Mouse (Mus musculus) stomach, embryonic 14.5 days (tissue): ENCODE measurements at regions not wholly inside any gene's neighbourhood (a gene's known extent, or its start where the extent isn't known, plus 50 kb on each side); places are given as distances from the start of the nearest gene placed in this dataset.

Experiments used
- ATAC-seq: fragments of 200-750 bp; cut with Nextera tagmentation; 2 replicates; pipeline ENCODE4 v1.8.0; 2017; ENCODE audit warnings: low read depth, moderate TSS enrichment; ENCODE audit not compliant: insufficient number of reproducible peaks, insufficient read depth, low FRiP score
- H3K27ac ChIP-seq: fragments of 300-500 bp; sonication (generic); 2 replicates; pipeline ENCODE4 v1.5.1; 2014; ENCODE audit warnings: mild to moderate bottlenecking, low read length, moderate library complexity, mixed read lengths
- H3K27me3 ChIP-seq: fragments of 300-500 bp; sonication (generic); 2 replicates; pipeline ENCODE4 v1.6.1; 2014; ENCODE audit warnings: low read length, control low read depth, mixed read lengths; ENCODE audit not compliant: control insufficient read depth, insufficient read depth
- H3K36me3 ChIP-seq: fragments of 300-500 bp; sonication (generic); 2 replicates; pipeline ENCODE4 v1.6.1; 2014; ENCODE audit warnings: mild to moderate bottlenecking, control low read depth, low read length, moderate library complexity, mixed read lengths; ENCODE audit not compliant: control insufficient read depth, insufficient read depth
- H3K4me1 ChIP-seq: fragments of 300-500 bp; sonication (generic); 2 replicates; pipeline ENCODE4 v1.6.1; 2014; ENCODE audit warnings: low read length, control low read depth, mixed read lengths; ENCODE audit not compliant: control insufficient read depth, insufficient read depth
- H3K4me2 ChIP-seq: fragments of 300-500 bp; sonication (generic); replicated peaks from 2 replicates; pipeline ENCODE4 v1.6.1; 2014; ENCODE audit warnings: low read depth, low read length, control low read depth
- H3K4me3 ChIP-seq: fragments of 300-500 bp; sonication (generic); 2 replicates; pipeline ENCODE4 v1.5.1; 2014; ENCODE audit warnings: low read depth, low read length, control low read depth
- H3K9ac ChIP-seq: fragments of 300-500 bp; sonication (generic); replicated peaks from 2 replicates; pipeline ENCODE4 v1.6.1; 2014; ENCODE audit warnings: low read depth, mild to moderate bottlenecking, control low read depth, low read length, moderate library complexity, mixed read lengths
- H3K9me3 ChIP-seq: fragments of 300-500 bp; sonication (generic); 2 replicates; pipeline ENCODE4 v1.6.1; 2016; ENCODE audit warnings: low read depth, low read length, control low read depth; ENCODE audit not compliant: control insufficient read depth
- WGBS: fragments of 180-500 bp; shearing (Covaris S2); extraction: QIAGEN DNeasy Blood & Tissue Kit; methylation state at CpG from one replicate; pipeline ENCODE4 v1.1.7; 2014; 5-methylcytosine and 5-hydroxymethylcytosine counted together

- Histone ChIP-seq H3K27me3 (no peaks in the 10 kb centered on the region), H3K4me1 (no peaks in the 10 kb centered on the region), H3K9me3 (no peaks in the 10 kb centered on the region), H3K9ac (no peak overlapping the region), H3K36me3 (no peaks in the 10 kb centered on the region), H3K4me2 (no peak overlapping the region), H3K4me3 (no peak overlapping the region), H3K27ac (no peak overlapping the region)
- 67% methylated on average over 4 of the region's 4 CpGs for WGBS
- ATAC-seq, result no peak
These were observed 345.1 kb upstream of the Adamts9 start for GRCm38 (mm10) chr6:93288421-93288820.

- Histone ChIP-seq H3K4me1 (no peaks in the 10 kb centered on the region), H3K9ac (no peak overlapping the region), H3K27ac (no peak overlapping the region), H3K27me3 (no peaks in the 10 kb centered on the region), H3K4me3 (no peak overlapping the region), H3K36me3 (no peaks in the 10 kb centered on the region), H3K4me2 (no peak overlapping the region), H3K9me3 (no peaks in the 10 kb centered on the region)
- WGBS, result 83% methylated on average over 2 of the region's 2 CpGs
- no peak for ATAC-seq
These were observed 342.5 kb upstream of the Adamts9 start for GRCm38 (mm10) chr6:93285796-93286195.

- no peaks in the 10 kb centered on the region for H3K36me3 ChIP-seq
- ATAC-seq, result no peak
- H3K27me3 ChIP-seq, result no peaks in the 10 kb centered on the region
- no peaks in the 10 kb centered on the region for H3K9me3 ChIP-seq
- no peak overlapping the region for H3K27ac ChIP-seq
- H3K4me1 ChIP-seq, result no peaks in the 10 kb centered on the region
- H3K9ac ChIP-seq, result no peak overlapping the region
- no peak overlapping the region for H3K4me3 ChIP-seq
- no peak overlapping the region for H3K4me2 ChIP-seq
- WGBS, result 74% methylated on average over 1 of the region's 1 CpGs
These were observed 338.2 kb upstream of the Adamts9 start for GRCm38 (mm10) chr6:93281530-93281929.

- WGBS, result 27% methylated on average over 12 of the region's 12 CpGs
- Histone ChIP-seq H3K27me3 (no peaks in the 10 kb centered on the region), H3K4me2 (no peak overlapping the region), H3K9ac (no peak overlapping the region), H3K4me3 (no peak overlapping the region), H3K27ac (peak overlapping the region; percentile 39), H3K4me1 (no peaks in the 10 kb centered on the region), H3K36me3 (no peaks in the 10 kb centered on the region), H3K9me3 (no peaks in the 10 kb centered on the region)
- ATAC-seq, result peak; percentile 67
These were observed 330.7 kb upstream of the Adamts9 start for GRCm38 (mm10) chr6:93273917-93274513.

- Histone ChIP-seq H3K36me3 (no peaks in the 10 kb centered on the region), H3K4me3 (no peak overlapping the region), H3K27ac (no peak overlapping the region), H3K4me1 (no peaks in the 10 kb centered on the region), H3K9me3 (no peaks in the 10 kb centered on the region), H3K9ac (no peak overlapping the region), H3K4me2 (no peak overlapping the region), H3K27me3 (no peaks in the 10 kb centered on the region)
- 48% methylated on average over 4 of the region's 4 CpGs for WGBS
- no peak for ATAC-seq
These were observed 328.9 kb upstream of the Adamts9 start for GRCm38 (mm10) chr6:93272206-93272605.

GRCm38 (mm10) chr6:93266826-93267225, 323.5 kb upstream of the Adamts9 start:
- Histone ChIP-seq H3K9ac (no peak overlapping the region), H3K9me3 (no peaks in the 10 kb centered on the region; the same call in 1 of the 2 replicates), H3K4me2 (no peak overlapping the region), H3K4me3 (no peak overlapping the region), H3K4me1 (no peaks in the 10 kb centered on the region), H3K27me3 (no peaks in the 10 kb centered on the region), H3K27ac (no peak overlapping the region), H3K36me3 (no peaks in the 10 kb centered on the region)
- WGBS, result 93% methylated on average over 5 of the region's 5 CpGs
- ATAC-seq, result no peak

GRCm38 (mm10) chr6:93265164-93265563, 321.9 kb upstream of the Adamts9 start:
- ATAC-seq, result no peak
- no peak overlapping the region for H3K4me2 ChIP-seq

GRCm38 (mm10) chr6:93260827-93261226, 317.5 kb upstream of the Adamts9 start:
- Histone ChIP-seq H3K4me2 (no peak overlapping the region), H3K27ac (no peak overlapping the region), H3K27me3 (no peaks in the 10 kb centered on the region), H3K4me3 (no peak overlapping the region), H3K9ac (no peak overlapping the region), H3K36me3 (no peaks in the 10 kb centered on the region), H3K9me3 (no peaks in the 10 kb centered on the region; the same call in 1 of the 2 replicates), H3K4me1 (no peaks in the 10 kb centered on the region)
- WGBS, result 66% methylated on average over 4 of the region's 4 CpGs
- ATAC-seq, result no peak; the same call in 1 of the 2 replicates

More at GRCm38 (mm10) chr6:93265164-93265563, 321.9 kb upstream of the Adamts9 start:
- no peaks in the 10 kb centered on the region for H3K36me3 ChIP-seq
- no peaks in the 10 kb centered on the region; the same call in 1 of the 2 replicates for H3K9me3 ChIP-seq
- no peak overlapping the region for H3K27ac ChIP-seq
- H3K27me3 ChIP-seq, result no peaks in the 10 kb centered on the region
- H3K4me1 ChIP-seq, result no peaks in the 10 kb centered on the region
- no peak overlapping the region for H3K9ac ChIP-seq
- no peak overlapping the region for H3K4me3 ChIP-seq
- 72% methylated on average over 2 of the region's 2 CpGs for WGBS
